Mouse (Mus musculus): ENCODE data around the gene Glyat.

Gene Glyat

DNA sequence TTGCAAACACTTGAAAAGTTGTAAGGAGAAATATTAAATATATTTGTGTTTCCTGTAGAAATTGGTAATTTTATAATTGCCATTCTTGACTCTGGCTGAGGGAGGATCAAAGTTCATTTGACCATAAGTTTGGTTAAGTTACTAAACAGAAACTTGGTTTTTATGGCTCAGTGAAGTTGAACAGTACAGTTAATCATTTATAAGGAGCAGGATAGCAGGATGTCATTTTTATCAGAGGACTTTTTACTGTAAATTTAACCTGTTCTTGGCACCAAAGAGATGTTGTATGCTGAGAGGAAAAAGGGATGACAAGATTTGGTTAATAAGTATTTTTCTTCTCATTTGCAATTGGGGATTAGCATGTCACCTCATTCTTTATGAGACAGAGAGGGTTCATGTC is 51.5 kb downstream of the Glyat start:
- DNase-seq (ENCODE audit: low read depth, low spot score): no peak

DNA sequence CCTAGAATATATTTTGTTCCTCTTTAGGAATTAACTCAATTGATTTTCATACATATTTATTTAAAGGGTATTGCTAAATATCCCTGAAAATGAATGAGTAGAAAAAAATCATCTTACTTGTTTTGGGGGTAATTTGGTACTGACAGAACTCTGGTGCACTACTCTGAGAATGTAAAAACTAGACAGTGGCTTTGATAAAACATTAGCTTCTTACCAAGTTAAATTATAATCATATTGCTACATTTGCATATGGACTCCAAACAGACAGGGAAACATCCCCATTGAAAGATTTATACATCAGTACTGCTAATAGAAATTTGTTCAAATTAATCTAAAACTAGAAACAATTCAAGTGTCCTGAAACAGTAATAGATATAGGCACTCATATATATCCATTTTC is 52.1 kb downstream of the Glyat start:
- no peak for DNase-seq (ENCODE audit: low read depth, low spot score)

DNA sequence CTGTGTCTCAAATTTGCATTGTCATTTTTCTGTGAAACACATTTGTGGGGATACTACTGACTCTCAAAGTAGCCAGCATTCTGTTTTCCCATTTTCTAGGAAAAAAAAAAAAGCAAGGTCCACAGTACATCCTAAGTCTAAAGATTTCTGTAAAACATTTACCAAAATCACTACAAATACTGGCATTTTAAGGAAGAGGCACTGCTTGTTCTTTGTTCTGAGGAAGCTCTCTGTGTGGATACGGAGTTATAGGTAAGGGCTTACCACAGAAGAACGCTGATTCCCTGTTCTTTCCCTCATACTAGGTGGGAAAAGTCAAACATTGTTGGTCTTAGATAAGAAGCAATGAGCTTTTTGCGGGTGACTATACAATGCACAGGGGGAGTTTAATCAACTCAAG is 62.5 kb downstream of the Glyat start, which contains the start of gene Keg1:
Gene Keg1 (plus strand): TSS at position 197 of the 400 bp plus-strand sequence.
- no peak for DNase-seq (ENCODE audit: low read depth, low spot score)

DNA sequence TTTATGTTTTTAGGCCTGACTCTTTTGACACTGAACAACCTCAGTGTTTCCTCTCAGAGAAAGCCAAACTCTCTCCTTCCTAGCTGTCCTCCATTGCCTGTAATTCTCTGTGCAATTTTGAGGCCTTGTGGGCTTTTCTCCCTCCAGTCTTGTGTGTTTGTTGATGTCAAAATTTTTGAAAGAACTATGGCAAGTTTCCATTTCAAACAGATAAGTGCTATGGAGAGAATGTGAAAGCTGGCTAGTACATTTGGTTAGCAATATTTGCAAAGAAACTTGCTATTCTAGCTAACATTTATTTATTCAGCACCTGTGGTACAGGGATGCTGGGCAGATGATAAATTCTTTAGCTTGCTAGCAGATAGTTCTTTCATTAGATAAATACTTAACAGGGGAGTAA is 63.1 kb downstream of the Glyat start:
- no peak for DNase-seq (ENCODE audit: low read depth, low spot score)

All from CD4-positive, CD25-positive, alpha-beta regulatory T cell, adult 2 months (primary cell).